Mouse (Mus musculus) forebrain, postnatal 0 days (tissue): ENCODE measurements around the gene Baiap2l2. TPM values are rescaled to one million over a fixed set of nuclear protein-coding genes. Genes with fewer than 3 reads are reported as not detected.

Source experiments
- ATAC-seq: fragments of 200-750 bp; cut with Nextera tagmentation; 2 replicates; pipeline ENCODE4 v1.8.0; 2017; ENCODE audit warnings: mild to moderate bottlenecking, moderate library complexity
- DNase-seq: peaks from one replicate; pipeline ENCODE4 v3.0.0-alpha.2; 2015
- H3K27ac ChIP-seq: fragments of 300-500 bp; sonication (generic); 2 replicates; pipeline ENCODE4 v1.5.1; 2014; ENCODE audit warnings: low read depth, mild to moderate bottlenecking, antibody characterized with exemption, low read length, moderate library complexity, mixed read lengths
- H3K27me3 ChIP-seq: fragments of 300-500 bp; sonication (generic); 2 replicates; pipeline ENCODE4 v1.6.1; 2014; ENCODE audit warnings: mild to moderate bottlenecking, low read length, mixed read lengths; ENCODE audit not compliant: insufficient read depth
- H3K36me3 ChIP-seq: fragments of 300-500 bp; sonication (generic); 2 replicates; pipeline ENCODE4 v1.6.1; 2014; ENCODE audit warnings: mild to moderate bottlenecking, moderate library complexity; ENCODE audit not compliant: insufficient read depth
- H3K4me1 ChIP-seq: fragments of 300-500 bp; sonication (generic); 2 replicates; pipeline ENCODE4 v1.6.1; 2014; ENCODE audit warnings: antibody characterized with exemption; ENCODE audit not compliant: insufficient read depth
- H3K4me2 ChIP-seq: fragments of 300-500 bp; sonication (generic); 2 replicates; pipeline ENCODE4 v1.6.1; 2014; ENCODE audit warnings: low read depth, mild to moderate bottlenecking, moderate library complexity
- H3K4me3 ChIP-seq: fragments of 300-500 bp; sonication (generic); 2 replicates; pipeline ENCODE4 v1.5.1; 2014; ENCODE audit warnings: low read depth, low read length, mixed read lengths
- H3K9ac ChIP-seq: fragments of 300-500 bp; sonication (generic); 2 replicates; pipeline ENCODE4 v1.6.1; 2014; ENCODE audit warnings: mild to moderate bottlenecking
- H3K9me3 ChIP-seq: fragments of 300-500 bp; sonication (generic); 2 replicates; pipeline ENCODE4 v1.6.1; 2016; ENCODE audit warnings: low read length
- CTCF ChIP-seq: sonication (generic); IDR thresholded peaks from 2 replicates; pipeline ENCODE4 v1.5.1; 2016; ENCODE audit warnings: antibody characterized with exemption, control low read depth, low read depth
- WGBS: fragments of 180-500 bp; shearing (Covaris S2); extraction: QIAGEN DNeasy Blood & Tissue Kit; methylation state at CpG from one replicate; pipeline ENCODE4 v1.1.7; 2014; 5-methylcytosine and 5-hydroxymethylcytosine counted together
- polyA plus RNA-seq: library from polyadenylated mRNA; unstranded; fragments of >200 nt; fragmentation: Nextera tagmentation; extraction: Ambion mirVana; gene quantifications from 2 replicates; pipeline ENCODE4 v1.2.1, GENCODE M21; 2015
- total RNA-seq: library from RNA; depleted of rRNA; stranded (reverse); fragments of >200 nt; gene quantifications from 2 replicates; pipeline ENCODE4 v1.2.3, GENCODE M21; 2014

Baiap2l2 gene
- total and polyA plus RNA-seq, 2 experiments from 2014 or later, result 7.9 to 9.1 TPM

DNA sequence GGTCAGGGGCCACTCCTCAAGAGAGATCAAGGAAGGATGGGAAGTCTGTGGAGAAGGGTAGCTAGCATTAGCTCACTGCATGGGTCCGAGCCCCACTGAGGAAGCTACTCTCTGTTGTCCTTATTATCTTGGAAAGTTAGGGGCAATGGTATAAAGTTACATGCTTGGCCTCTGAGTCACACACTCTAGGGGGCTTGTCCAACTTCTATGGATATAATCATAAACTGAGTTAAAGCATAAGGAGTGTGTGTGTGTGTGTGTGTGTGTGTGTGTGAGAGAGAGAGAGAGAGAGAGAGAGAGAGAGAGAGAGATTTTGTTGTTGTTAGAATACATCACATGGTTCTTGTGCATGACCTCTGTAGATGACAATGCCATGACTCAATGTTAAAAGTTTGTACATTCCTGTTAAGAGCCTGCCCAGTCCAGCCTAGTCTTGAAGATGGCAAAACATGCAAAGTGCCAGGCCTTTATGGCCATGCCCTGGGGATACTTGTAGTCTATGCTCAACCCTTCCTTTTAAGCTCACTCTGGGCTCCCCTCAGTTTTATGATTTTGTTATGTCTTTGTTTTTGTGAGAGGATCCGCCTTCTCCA is 14.3 kb upstream of the Baiap2l2 start:
- ATAC-seq (no peak), DNase-seq (no peak)
- Histone ChIP-seq H3K9me3 (no peaks in the 10 kb centered on the region), H3K36me3 (no peaks in the 10 kb centered on the region), H3K4me3 (no peak overlapping the region), H3K4me1 (no peaks in the 10 kb centered on the region), H3K27me3 (no peaks in the 10 kb centered on the region), H3K9ac (no peak overlapping the region), H3K4me2 (no peak overlapping the region), H3K27ac (no peak overlapping the region)
- WGBS, result 96% methylated on average over 2 of the region's 2 CpGs
- TF ChIP-seq CTCF, result no peak

DNA sequence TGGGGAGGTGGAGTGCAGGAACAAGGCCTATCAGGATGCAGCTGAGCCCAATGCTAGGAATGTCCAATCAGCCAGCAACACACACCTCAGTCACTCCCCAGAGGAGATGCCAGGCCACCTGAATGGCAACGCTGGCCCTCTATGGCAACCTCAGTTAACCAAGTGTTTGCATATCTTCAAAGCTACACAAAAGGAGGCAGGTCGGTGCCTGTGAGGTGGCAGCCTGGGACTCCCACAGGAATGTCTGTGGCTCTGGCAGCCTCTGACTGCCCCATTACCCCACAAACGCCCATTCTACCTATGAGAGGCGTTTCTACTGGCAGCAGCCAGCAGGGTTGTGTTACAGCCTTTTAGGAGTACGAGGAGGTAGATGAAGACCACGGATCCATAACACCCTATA is 13.2 kb upstream of the Baiap2l2 start:
- DNase-seq (no peak), ATAC-seq (no peak)
- Histone ChIP-seq H3K4me3 (no peak overlapping the region), H3K4me1 (no peaks in the 10 kb centered on the region), H3K4me2 (no peak overlapping the region), H3K9me3 (no peaks in the 10 kb centered on the region), H3K27me3 (no peaks in the 10 kb centered on the region), H3K27ac (no peak overlapping the region), H3K36me3 (no peaks in the 10 kb centered on the region), H3K9ac (no peak overlapping the region)
- WGBS, result 80% methylated on average over 6 of the region's 6 CpGs
- no peak for TF ChIP-seq CTCF

DNA sequence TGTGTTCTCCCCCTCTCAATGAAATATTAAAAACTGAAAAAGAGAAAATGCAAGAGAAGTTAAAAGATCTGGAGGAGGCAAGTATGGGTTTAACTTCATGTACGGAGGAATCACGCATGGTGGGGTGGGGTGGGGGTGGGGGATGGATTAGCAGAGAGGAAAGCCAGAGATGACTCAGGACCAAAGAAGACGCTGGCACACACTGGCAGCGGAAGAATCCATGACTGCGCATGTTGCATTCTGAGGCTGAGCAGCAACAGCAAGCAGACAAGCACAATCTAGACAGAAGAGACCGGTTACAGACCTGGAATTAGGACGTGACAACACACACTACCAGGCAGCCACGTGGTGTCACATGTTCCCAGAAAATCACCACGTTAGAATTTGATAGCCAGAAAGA is 7.4 kb upstream of the Baiap2l2 start:
- no peak overlapping the region for H3K9ac ChIP-seq
- H3K4me1 ChIP-seq, result no peaks in the 10 kb centered on the region
- no peak overlapping the region for H3K27ac ChIP-seq
- H3K4me2 ChIP-seq, result no peak overlapping the region
- WGBS, result 88% methylated on average over 9 of the region's 9 CpGs
- TF ChIP-seq CTCF, result no peak
- DNase-seq (no peak), ATAC-seq (no peak)
- H3K4me3 ChIP-seq, result no peak overlapping the region
- no peaks in the 10 kb centered on the region for H3K9me3 ChIP-seq
- H3K36me3 ChIP-seq, result no peaks in the 10 kb centered on the region
- H3K27me3 ChIP-seq, result no peaks in the 10 kb centered on the region

DNA sequence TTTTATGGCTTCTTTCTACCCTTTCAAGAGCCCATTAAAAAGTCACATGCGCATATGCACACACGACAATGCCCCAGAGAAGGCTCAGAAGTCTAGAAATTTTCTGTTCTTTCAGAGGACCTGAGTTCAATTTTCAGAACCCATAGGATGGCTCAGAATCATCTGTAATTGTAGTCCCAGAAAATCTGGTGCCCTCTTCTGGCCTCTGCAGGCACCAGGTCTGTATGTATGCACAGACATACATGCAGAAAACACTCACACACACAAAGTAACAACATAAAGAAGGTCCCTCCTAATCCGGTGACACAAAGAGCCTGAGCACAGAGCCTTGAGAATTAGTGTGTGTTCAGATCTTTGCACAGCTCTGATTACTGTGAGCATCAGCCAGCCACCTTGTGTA is 5.0 kb upstream of the Baiap2l2 start:
- Histone ChIP-seq H3K36me3 (no peaks in the 10 kb centered on the region), H3K9me3 (no peaks in the 10 kb centered on the region), H3K4me1 (no peaks in the 10 kb centered on the region), H3K9ac (no peak overlapping the region), H3K4me3 (no peak overlapping the region), H3K27ac (no peak overlapping the region), H3K27me3 (no peaks in the 10 kb centered on the region), H3K4me2 (no peak overlapping the region)
- DNase-seq (no peak), ATAC-seq (no peak)
- WGBS, result 85% methylated on average over 3 of the region's 3 CpGs
- TF ChIP-seq CTCF, result peak; percentile 30; the same call in 1 of the 2 replicates

DNA sequence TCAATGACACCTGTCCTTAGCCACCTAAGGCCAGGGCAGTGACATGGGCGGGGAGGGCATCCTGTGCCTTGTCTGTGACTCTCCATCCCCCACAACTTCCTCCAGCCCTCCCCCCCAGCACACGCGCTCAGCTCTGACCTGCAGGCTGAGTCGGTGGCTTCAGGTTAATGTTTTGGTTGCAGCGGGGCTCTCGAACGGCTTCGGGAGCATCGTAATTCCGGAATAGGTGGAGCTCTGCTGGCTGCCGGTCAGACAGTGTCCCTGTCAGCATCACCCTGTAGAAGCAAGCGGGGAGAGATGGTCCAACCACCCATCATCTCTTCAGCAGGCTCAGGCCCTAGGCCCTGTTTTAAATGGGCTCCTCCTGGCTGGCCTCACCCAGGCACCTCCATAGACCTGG is 4.1 kb upstream of the Baiap2l2 start:
- Histone ChIP-seq H3K27ac (no peak overlapping the region), H3K4me2 (no peak overlapping the region), H3K9me3 (no peaks in the 10 kb centered on the region), H3K9ac (no peak overlapping the region), H3K27me3 (no peaks in the 10 kb centered on the region), H3K4me3 (no peak overlapping the region), H3K4me1 (no peaks in the 10 kb centered on the region), H3K36me3 (no peaks in the 10 kb centered on the region)
- no peak for DNase-seq
- ATAC-seq, result no peak
- TF ChIP-seq CTCF, result no peak
- 89% methylated on average over 12 of the region's 12 CpGs for WGBS

DNA sequence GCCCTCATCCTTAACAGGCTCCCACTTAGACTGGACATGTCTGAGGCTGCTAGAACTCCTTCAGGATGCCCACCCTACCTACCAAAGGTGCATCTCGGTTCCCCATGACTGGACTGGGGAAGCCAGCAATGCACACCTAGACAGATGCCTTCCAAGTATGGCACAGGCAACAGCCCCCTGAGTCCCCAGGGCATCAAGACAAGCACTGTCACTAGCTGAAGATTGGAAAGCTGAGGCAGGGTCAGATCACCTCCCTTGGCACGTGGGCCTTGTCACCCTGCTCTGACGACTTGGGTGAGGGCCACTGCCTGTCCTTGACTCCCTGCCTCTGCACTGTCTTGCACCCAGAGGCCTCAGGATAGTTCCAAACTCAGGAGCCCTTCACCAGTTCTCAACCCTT is 3.0 kb upstream of the Baiap2l2 start:
- TF ChIP-seq CTCF, result no peak

DNA sequence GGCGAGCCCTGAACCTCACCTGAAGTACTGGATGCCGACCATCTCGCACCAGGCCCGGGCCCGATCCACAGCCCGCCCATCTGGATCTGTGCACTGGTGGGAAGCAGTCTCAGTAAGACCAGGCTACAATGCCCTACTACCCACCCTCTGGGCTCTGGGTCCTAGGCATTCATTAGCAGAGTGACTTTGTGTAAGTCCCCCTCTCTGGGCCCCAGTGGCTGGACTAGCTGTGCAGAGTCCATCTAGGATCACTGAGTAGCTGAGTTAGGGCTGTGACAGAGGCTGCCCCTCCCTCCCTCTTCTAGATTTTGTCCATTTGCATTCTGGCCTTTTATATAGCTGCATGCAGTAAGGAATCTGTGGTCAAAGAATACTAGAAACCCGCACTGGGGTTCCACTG is 1.8 kb upstream of the Baiap2l2 start:
- Histone ChIP-seq H3K27ac (no peak overlapping the region), H3K36me3 (no peaks in the 10 kb centered on the region), H3K4me3 (no peak overlapping the region), H3K9me3 (no peaks in the 10 kb centered on the region), H3K9ac (no peak overlapping the region), H3K4me1 (no peaks in the 10 kb centered on the region), H3K27me3 (no peaks in the 10 kb centered on the region), H3K4me2 (no peak overlapping the region)
- no peak for TF ChIP-seq CTCF
- ATAC-seq (no peak), DNase-seq (no peak)
- WGBS, result 83% methylated on average over 7 of the region's 7 CpGs

More for the DNA sequence above, 3.0 kb upstream of the Baiap2l2 start:
- Histone ChIP-seq H3K4me3 (no peak overlapping the region), H3K4me2 (no peak overlapping the region), H3K9ac (no peak overlapping the region), H3K36me3 (no peaks in the 10 kb centered on the region), H3K27ac (no peak overlapping the region), H3K27me3 (no peaks in the 10 kb centered on the region), H3K4me1 (no peaks in the 10 kb centered on the region), H3K9me3 (no peaks in the 10 kb centered on the region)
- ATAC-seq (no peak), DNase-seq (no peak)
- WGBS, result 81% methylated on average over 3 of the region's 3 CpGs
